ENCODE assay signal across 13 mouse cellular contexts in genomic region chr7:70363351-70363750, GRCm38 (mm10). TPM values are rescaled to one million over a fixed set of nuclear protein-coding genes. Genes with fewer than 3 reads are reported as not detected.
A peak's percentile ranks its signal among the peaks of the same experiment; 100 is the strongest.
DNase-seq lines count a peak whose midpoint lies in the region; ATAC-seq lines count a peak whose summit lies in the region.
"Had no signal": no experiment of that assay in that cellular context is flagged by ENCODE, and none has a peak within 500 bp of the region (broad histone marks: within the 10 kb centered on the region; RNA-seq: fewer than 3 reads in every experiment).

No protein-coding gene starts in this region.

- ATAC-seq in kidney, embryonic 14.5 days (ENCODE audit: low FRiP score, low TSS enrichment): no peak
- no peak for ATAC-seq in forebrain, embryonic 12.5 days (ENCODE audit: low FRiP score)
- no peak for ATAC-seq in midbrain, embryonic 11.5 days (ENCODE audit: low FRiP score)

- peak overlapping the region; percentile 100 for H3K9ac ChIP-seq in kidney, embryonic 14.5 days (ENCODE audit: low read depth, low read length)
- H3K9ac ChIP-seq in forebrain, embryonic 12.5 days: peak overlapping the region; percentile 40
- H3K9ac ChIP-seq in midbrain, embryonic 11.5 days (ENCODE audit: low read length): peak overlapping the region; percentile 71
- H3K9ac ChIP-seq: limb, embryonic 15.5 days had no signal

- H3K4me3 ChIP-seq in kidney, embryonic 14.5 days (ENCODE audit: low read length): peak overlapping the region; percentile 96
- H3K4me3 ChIP-seq in embryonic facial prominence, embryonic 10.5 days: peak overlapping the region; percentile 95
- H3K4me3 ChIP-seq in forebrain, embryonic 12.5 days (replicated peaks): peak overlapping the region; percentile 28
- peak overlapping the region; percentile 35 for H3K4me3 ChIP-seq in midbrain, embryonic 11.5 days (ENCODE audit: low read depth, low read length)

- no peaks in the 10 kb centered on the region for H3K9me3 ChIP-seq in kidney, embryonic 14.5 days (ENCODE audit: control insufficient read depth, low read length)
- no peaks in the 10 kb centered on the region for H3K9me3 ChIP-seq in embryonic facial prominence, embryonic 10.5 days
- H3K9me3 ChIP-seq in forebrain, embryonic 12.5 days: no peaks in the 10 kb centered on the region
- H3K9me3 ChIP-seq in midbrain, embryonic 11.5 days (ENCODE audit: control insufficient read depth, low read length): no peaks in the 10 kb centered on the region
- H3K9me3 ChIP-seq: limb, embryonic 15.5 days had no signal

- peak overlapping the region; percentile 91 for H3K27ac ChIP-seq in kidney, embryonic 14.5 days (ENCODE audit: low read depth, low read length)
- peak overlapping the region; percentile 99 for H3K27ac ChIP-seq in embryonic facial prominence, embryonic 10.5 days (replicated peaks)
- peak overlapping the region; percentile 68 for H3K27ac ChIP-seq in forebrain, embryonic 12.5 days
- H3K27ac ChIP-seq in midbrain, embryonic 11.5 days (ENCODE audit: low read depth, low read length): peak overlapping the region; percentile 57
- H3K27ac ChIP-seq: limb, embryonic 15.5 days had no signal

- H3K4me2 ChIP-seq in kidney, embryonic 14.5 days (replicated peaks; ENCODE audit: low read depth, low read length): peak overlapping the region; percentile 79
- peak overlapping the region; percentile 42 for H3K4me2 ChIP-seq in forebrain, embryonic 12.5 days
- H3K4me2 ChIP-seq in midbrain, embryonic 11.5 days: peak overlapping the region; percentile 72

- DNase-seq in kidney, postnatal 4 days: no peak
- no peak for DNase-seq in embryonic facial prominence, embryonic 10.5 days (ENCODE audit: low spot score)
- no peak for DNase-seq in midbrain, embryonic 11.5 days (ENCODE audit: low spot score, missing footprints)
- DNase-seq in adrenal gland, postnatal 36 days: no peak
- DNase-seq in layer of hippocampus, adult 11-12 months (ENCODE audit: low spot score): no peak
- no peak for DNase-seq in retina, embryonic 14.5 days (ENCODE audit: low spot score)
- DNase-seq: adrenal gland, postnatal 14 days; gastrocnemius, postnatal 36 days; thymus, adult 18-20 months had no signal

- H3K27me3 ChIP-seq in kidney, embryonic 14.5 days (ENCODE audit: control insufficient read depth, insufficient read depth, low read length): peaks cover 3% of the 10 kb centered on the region; the same call in 1 of the 2 replicates
- H3K27me3 ChIP-seq in embryonic facial prominence, embryonic 10.5 days (replicated peaks; ENCODE audit: low read depth, poor library complexity, severe bottlenecking): peaks cover 27% of the 10 kb centered on the region
- peaks cover 32% of the 10 kb centered on the region for H3K27me3 ChIP-seq in forebrain, embryonic 12.5 days
- H3K27me3 ChIP-seq in midbrain, embryonic 11.5 days (ENCODE audit: control insufficient read depth, insufficient read depth, low read length): peaks cover 30% of the 10 kb centered on the region

- no peaks in the 10 kb centered on the region; the same call in 1 of the 2 replicates for H3K4me1 ChIP-seq in kidney, embryonic 14.5 days (ENCODE audit: control insufficient read depth, insufficient read depth, low read length)
- peaks cover 35% of the 10 kb centered on the region for H3K4me1 ChIP-seq in embryonic facial prominence, embryonic 10.5 days
- peaks cover 14% of the 10 kb centered on the region for H3K4me1 ChIP-seq in forebrain, embryonic 12.5 days
- H3K4me1 ChIP-seq in midbrain, embryonic 11.5 days (ENCODE audit: control insufficient read depth, insufficient read depth, low read length): no peaks in the 10 kb centered on the region

- peaks cover 10% of the 10 kb centered on the region; the same call in 1 of the 2 replicates for H3K36me3 ChIP-seq in kidney, embryonic 14.5 days (ENCODE audit: control insufficient read depth, insufficient read depth, low read length)
- H3K36me3 ChIP-seq in embryonic facial prominence, embryonic 10.5 days (replicated peaks): peaks cover 17% of the 10 kb centered on the region
- H3K36me3 ChIP-seq in forebrain, embryonic 12.5 days (replicated peaks): no peaks in the 10 kb centered on the region
- no peaks in the 10 kb centered on the region for H3K36me3 ChIP-seq in midbrain, embryonic 11.5 days (ENCODE audit: control insufficient read depth, insufficient read depth, low read length)
- H3K36me3 ChIP-seq: G1E; limb, embryonic 15.5 days had no signal

- 19% methylated on average over 4 of the region's 4 CpGs for WGBS in kidney, embryonic 14.5 days
- 12% methylated on average over 4 of the region's 4 CpGs for WGBS in embryonic facial prominence, embryonic 10.5 days
- WGBS in forebrain, embryonic 12.5 days: 9% methylated on average over 4 of the region's 4 CpGs
- 8% methylated on average over 4 of the region's 4 CpGs for WGBS in midbrain, embryonic 11.5 days

RNA-seq across cellular contexts. Expression of gene Nr2f2, which starts 3.2 kb away (rescaled TPM):
- polyA plus RNA-seq in kidney, embryonic 14.5 days (2014; fragmentation: Nextera tagmentation; extraction: Ambion mirVana): 310 and 320 TPM in 2 replicates
- polyA plus RNA-seq in embryonic facial prominence, embryonic 10.5 days (2016; fragmentation: Nextera tagmentation; extraction: Ambion mirVana): 89.7 and 99.8 TPM in 2 replicates
- 129 and 162 TPM in 2 replicates for polyA plus RNA-seq in forebrain, embryonic 12.5 days (2016; fragmentation: Nextera tagmentation; extraction: Ambion mirVana)
- polyA plus RNA-seq in midbrain, embryonic 11.5 days (2014; fragmentation: Nextera tagmentation; extraction: Ambion mirVana): 114 and 122 TPM in 2 replicates
- total RNA-seq in adrenal gland, postnatal 36 days (2021): 100 to 1,000 TPM in 1 of 2 experiments, 10 to 100 TPM in 1; 99.5 to 128 TPM
- polyA plus RNA-seq: G1E had no signal

Comparison
In these comparisons a context has a peak if more than half of its experiments do, and no peak if none do; other contexts are left out.
1. H3K4me3 ChIP-seq: peak in every context shown above with its lines; median percentile 96 in kidney, embryonic 14.5 days; 95 in embryonic facial prominence, embryonic 10.5 days; 35 in midbrain, embryonic 11.5 days; 28 in forebrain, embryonic 12.5 days.
2. H3K9ac ChIP-seq: peak in every context shown above with its lines; median percentile 100 in kidney, embryonic 14.5 days; 71 in midbrain, embryonic 11.5 days; 40 in forebrain, embryonic 12.5 days.